Mouse (Mus musculus): Measurements from ENCODE around the gene Inhbc. TPM values are rescaled to one million over a fixed set of nuclear protein-coding genes. Genes with fewer than 3 reads are reported as not detected.
"Not testable (repeated sequence)": the region's sequence is repeated elsewhere in the genome, so short reads cannot be mapped to it uniquely, and the experiment has no call there.

The Inhbc gene
- polyA plus RNA-seq, 1 experiment from 2014 or later, result not detected

DNA sequence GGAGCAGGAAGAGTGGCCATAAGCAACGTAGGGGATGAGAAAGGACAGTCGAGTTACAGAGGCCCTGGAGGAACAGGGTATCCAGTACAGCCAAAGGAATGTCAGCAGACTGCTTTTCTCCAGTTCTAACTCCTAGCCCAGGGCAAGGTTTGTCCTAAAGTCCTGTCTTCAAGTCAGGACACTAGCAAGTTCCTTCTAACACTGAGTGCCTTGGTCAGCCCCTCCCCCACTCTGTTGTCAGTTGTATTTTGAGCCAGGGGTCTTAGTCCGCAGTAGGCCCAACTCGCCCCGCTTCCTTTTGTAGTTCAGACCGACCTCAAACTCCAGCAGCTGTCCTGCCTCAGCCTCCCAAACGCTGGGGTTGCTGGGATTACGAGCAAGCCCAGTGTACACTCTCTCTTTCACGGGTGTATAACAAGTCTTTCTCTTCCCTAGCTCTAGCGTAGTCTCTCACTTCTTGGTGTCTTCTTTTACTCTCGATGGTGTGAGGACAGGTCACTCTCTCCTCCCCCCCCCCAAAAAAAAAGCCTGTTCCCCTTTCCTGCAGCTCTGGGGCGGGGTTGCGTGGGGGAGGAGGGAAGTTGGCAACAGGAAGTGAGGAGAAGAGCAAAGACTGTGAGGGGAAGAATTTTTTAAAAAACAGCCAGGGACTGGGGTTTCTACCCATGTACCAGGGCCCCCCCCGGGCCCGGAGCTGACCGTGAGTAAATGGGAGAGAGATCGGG is 46.9 kb downstream of the Inhbc start:
- 75% methylated on average over 17 of the region's 17 CpGs for WGBS
- no peak for ATAC-seq (ENCODE audit: low FRiP score)
- Histone ChIP-seq H3K4me3 (no peak overlapping the region), H3K4me2 (replicated peaks) (no peak overlapping the region), H3K36me3 (no peaks in the 10 kb centered on the region), H3K4me1 (peaks cover 15% of the 10 kb centered on the region), H3K9me3 (replicated peaks) (no peaks in the 10 kb centered on the region), H3K9ac (no peak overlapping the region), H3K27ac (no peak overlapping the region), H3K27me3 (peaks cover 63% of the 10 kb centered on the region)

GRCm38 (mm10) chr10:127322669-127323068 is 47.6 kb downstream of the Inhbc start:
- no peak for ATAC-seq (ENCODE audit: low FRiP score)
- Histone ChIP-seq H3K27me3 (peaks cover 57% of the 10 kb centered on the region), H3K27ac (no peak overlapping the region), H3K9ac (no peak overlapping the region), H3K36me3 (no peaks in the 10 kb centered on the region), H3K4me3 (no peak overlapping the region), H3K4me1 (peaks cover 15% of the 10 kb centered on the region), H3K9me3 (replicated peaks) (no peaks in the 10 kb centered on the region), H3K4me2 (replicated peaks) (no peak overlapping the region)
- WGBS, result 82% methylated on average over 4 of the region's 4 CpGs

DNA sequence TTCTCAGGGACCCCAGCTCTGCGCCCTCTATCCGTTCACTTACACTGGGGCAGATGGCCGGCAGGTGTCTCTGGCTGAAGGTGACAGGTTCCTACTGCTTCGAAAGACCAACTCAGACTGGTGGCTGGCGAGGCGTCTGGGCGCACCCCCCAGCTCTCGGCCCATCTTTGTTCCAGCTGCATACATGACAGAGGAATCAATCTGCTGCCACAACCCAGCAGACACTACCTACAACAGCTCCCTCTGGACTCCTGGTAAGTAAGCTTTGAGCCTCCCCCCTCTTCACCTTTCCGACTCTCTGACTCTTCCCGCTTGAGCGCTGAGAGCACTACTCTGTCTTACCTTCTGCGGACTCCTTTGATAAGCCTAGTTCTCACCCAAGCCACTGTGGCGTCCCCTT is 48.1 kb downstream of the Inhbc start:
- no peak overlapping the region for H3K9ac ChIP-seq
- H3K27ac ChIP-seq, result no peak overlapping the region
- H3K27me3 ChIP-seq, result peaks cover 52% of the 10 kb centered on the region
- peaks cover 15% of the 10 kb centered on the region for H3K4me1 ChIP-seq
- H3K36me3 ChIP-seq, result no peaks in the 10 kb centered on the region
- 62% methylated on average over 13 of the region's 13 CpGs for WGBS
- no peak for ATAC-seq (ENCODE audit: low FRiP score)
- no peak overlapping the region for H3K4me2 ChIP-seq (replicated peaks)
- H3K4me3 ChIP-seq, result no peak overlapping the region
- H3K9me3 ChIP-seq (replicated peaks), result no peaks in the 10 kb centered on the region

DNA sequence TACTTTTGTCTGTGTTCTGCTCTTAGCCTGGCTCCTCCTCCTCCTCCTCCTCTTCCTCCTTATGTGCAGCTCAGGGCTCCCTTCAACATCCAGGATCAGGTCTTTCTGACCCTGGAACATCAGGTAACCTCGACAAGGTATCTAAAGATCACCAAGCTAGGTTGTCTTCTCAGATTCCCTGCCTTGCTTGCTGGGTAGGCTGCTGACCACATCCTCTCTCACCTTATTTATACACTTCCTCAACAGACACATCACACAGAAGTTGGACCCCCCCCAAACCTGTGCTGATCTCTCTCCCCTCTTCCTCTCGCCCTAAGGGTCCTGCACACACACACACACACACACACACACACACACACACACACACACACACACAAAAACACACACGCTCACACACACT is 48.6 kb downstream of the Inhbc start, which contains the start of gene Arhgap9:
Arhgap9 (plus strand) TSS at position 344 of the 400 bp plus-strand sequence.
- Histone ChIP-seq H3K4me2 (replicated peaks) (no peak within 1 kb of the TSS), H3K4me1 (peaks cover 10% of the 10 kb centered on the region), H3K36me3 (no peaks in the 10 kb centered on the region), H3K4me3 (no peak within 1 kb of the TSS), H3K27me3 (peaks cover 46% of the 10 kb centered on the region), H3K27ac (no peak within 1 kb of the TSS), H3K9ac (no peak within 1 kb of the TSS), H3K9me3 (replicated peaks) (no peaks in the 10 kb centered on the region)
- WGBS, result 80% methylated on average over 3 of the region's 3 CpGs
- no peak for ATAC-seq (ENCODE audit: low FRiP score)

GRCm38 (mm10) chr10:127319969-127320368 is 50.3 kb downstream of the Inhbc start:
- Histone ChIP-seq H3K4me1 (no peaks in the 10 kb centered on the region), H3K4me2 (replicated peaks) (no peak overlapping the region), H3K36me3 (no peaks in the 10 kb centered on the region), H3K27ac (no peak overlapping the region), H3K9me3 (replicated peaks) (no peaks in the 10 kb centered on the region), H3K9ac (no peak overlapping the region), H3K27me3 (peaks cover 30% of the 10 kb centered on the region), H3K4me3 (no peak overlapping the region)
- WGBS, result 76% methylated on average over 7 of the region's 7 CpGs
- no peak for ATAC-seq (ENCODE audit: low FRiP score)

- H3K4me2 ChIP-seq (replicated peaks), result no peak overlapping the region
- peaks cover 12% of the 10 kb centered on the region for H3K27me3 ChIP-seq
- H3K9ac ChIP-seq, result no peak overlapping the region
- H3K27ac ChIP-seq, result no peak overlapping the region
- H3K9me3 ChIP-seq (replicated peaks), result no peaks in the 10 kb centered on the region
- no peak overlapping the region for H3K4me3 ChIP-seq
- no peaks in the 10 kb centered on the region for H3K4me1 ChIP-seq
- no peaks in the 10 kb centered on the region for H3K36me3 ChIP-seq
- 47% methylated on average over 4 of the region's 4 CpGs for WGBS
- ATAC-seq (ENCODE audit: low FRiP score), result no peak
These were observed 52.2 kb downstream of the Inhbc start for GRCm38 (mm10) chr10:127318009-127318408.

DNA sequence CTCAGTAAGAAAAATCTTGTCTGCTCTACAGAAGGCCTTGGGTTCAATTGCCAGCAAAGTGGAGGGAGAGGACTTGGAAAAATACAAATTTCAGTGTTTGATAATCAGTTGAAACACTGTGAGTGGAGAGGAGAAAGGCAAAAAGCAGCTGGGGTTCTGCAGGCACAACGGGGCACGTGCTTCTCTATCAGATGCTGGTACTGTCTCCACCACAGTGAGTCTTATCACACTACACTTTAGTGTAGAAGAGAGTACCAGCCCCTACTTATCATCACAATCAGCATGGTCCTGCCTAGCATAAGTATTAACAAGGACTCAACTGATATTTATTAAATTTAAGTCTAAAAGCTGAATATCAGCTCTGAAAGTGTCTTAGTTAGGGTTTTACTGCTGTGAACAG is 53.0 kb downstream of the Inhbc start:
- WGBS, result 82% methylated on average over 2 of the region's 2 CpGs
- no peak for ATAC-seq (ENCODE audit: low FRiP score)
- H3K27ac ChIP-seq, result no peak overlapping the region

GRCm38 (mm10) chr10:127314950-127315349 is 55.3 kb downstream of the Inhbc start:
- ATAC-seq (ENCODE audit: low FRiP score); H3K9me3 ChIP-seq (replicated peaks); H3K4me3 ChIP-seq; H3K9ac ChIP-seq; H3K36me3 ChIP-seq; H3K27ac ChIP-seq; H3K4me2 ChIP-seq (replicated peaks); H3K27me3 ChIP-seq: not testable (repeated sequence)
- WGBS, result 71% methylated on average over 1 of the region's 1 CpGs
- H3K4me1 ChIP-seq, result peaks cover 11% of the 10 kb centered on the region

More for the DNA sequence above, 53.0 kb downstream of the Inhbc start:
- H3K4me2 ChIP-seq (replicated peaks), result no peak overlapping the region
- H3K27me3 ChIP-seq, result peaks cover 5% of the 10 kb centered on the region; the same call in 1 of the 2 replicates
- H3K9me3 ChIP-seq (replicated peaks), result no peaks in the 10 kb centered on the region
- H3K9ac ChIP-seq, result no peak overlapping the region
- no peaks in the 10 kb centered on the region for H3K4me1 ChIP-seq
- no peaks in the 10 kb centered on the region for H3K36me3 ChIP-seq
- no peak overlapping the region for H3K4me3 ChIP-seq

DNA sequence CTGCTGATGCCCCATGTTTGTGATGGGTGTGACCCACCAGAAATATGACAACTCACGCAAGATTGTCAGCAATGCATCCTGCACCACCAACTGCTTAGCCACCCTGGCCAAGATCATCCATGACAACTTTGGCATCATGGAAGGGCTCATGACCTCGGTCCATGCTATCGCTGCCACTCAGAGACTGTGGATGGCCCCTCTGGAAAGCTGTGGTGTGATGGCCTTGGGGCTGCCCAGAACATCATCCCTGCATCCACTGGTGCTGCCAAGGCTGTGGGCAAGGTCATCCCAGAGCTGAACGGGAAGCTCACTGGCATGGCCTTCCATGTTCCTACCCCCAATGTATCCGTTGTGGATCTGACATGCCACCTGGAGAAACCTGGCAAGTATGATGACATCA is 56.7 kb downstream of the Inhbc start:
- 88% methylated on average over 5 of the region's 5 CpGs for WGBS

DNA sequence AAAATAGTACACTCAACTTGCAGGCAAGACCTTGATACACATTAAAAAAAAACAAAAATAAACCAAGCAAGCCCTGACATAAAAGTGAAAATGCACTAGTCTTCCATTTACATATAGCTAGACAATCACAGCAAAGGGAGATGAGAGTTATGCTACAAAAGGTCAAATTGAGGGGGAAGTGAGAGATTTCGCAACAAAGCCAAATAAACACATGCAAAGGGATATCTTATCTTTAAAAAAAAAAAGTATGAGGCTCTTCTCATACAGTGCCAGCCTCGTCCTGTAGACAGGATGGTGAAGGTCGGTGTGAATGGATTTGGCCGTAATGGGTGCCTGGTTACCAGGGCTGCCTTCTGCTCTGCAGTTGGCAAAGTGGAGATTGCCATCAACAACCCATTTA is 57.4 kb downstream of the Inhbc start:
- H3K9ac ChIP-seq, result no peak overlapping the region
- no peak for ATAC-seq (ENCODE audit: low FRiP score)
- 82% methylated on average over 4 of the region's 4 CpGs for WGBS
- peaks cover 12% of the 10 kb centered on the region for H3K4me1 ChIP-seq
- no peak overlapping the region for H3K4me3 ChIP-seq
- H3K36me3 ChIP-seq, result peaks cover 16% of the 10 kb centered on the region
- H3K27me3 ChIP-seq, result no peaks in the 10 kb centered on the region
- no peak overlapping the region for H3K27ac ChIP-seq
- H3K9me3 ChIP-seq (replicated peaks), result no peaks in the 10 kb centered on the region
- H3K4me2 ChIP-seq (replicated peaks), result no peak overlapping the region

More for the DNA sequence above, 56.7 kb downstream of the Inhbc start:
- not testable (repeated sequence) for H3K27me3 ChIP-seq; H3K4me3 ChIP-seq; H3K27ac ChIP-seq; ATAC-seq (ENCODE audit: low FRiP score); H3K36me3 ChIP-seq; H3K4me2 ChIP-seq (replicated peaks); H3K9me3 ChIP-seq (replicated peaks); H3K9ac ChIP-seq
- peaks cover 12% of the 10 kb centered on the region for H3K4me1 ChIP-seq

DNA sequence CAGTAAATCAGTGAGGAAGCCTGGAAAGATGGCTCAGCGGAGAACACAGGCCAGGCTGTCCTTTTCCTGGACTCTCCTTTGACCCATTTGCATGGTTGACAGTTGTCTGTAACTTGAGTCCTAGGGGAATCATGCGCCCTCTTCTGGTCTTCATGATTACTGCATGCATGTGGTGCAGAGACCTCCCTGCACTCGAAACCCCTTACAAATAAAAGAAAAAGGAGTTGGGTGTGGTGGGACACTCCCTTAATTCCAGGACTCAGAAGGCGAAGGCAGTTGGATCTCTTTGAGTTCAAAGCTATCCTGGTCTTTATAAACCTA is 57.9 kb downstream of the Inhbc start:
- Histone ChIP-seq H3K9me3 (replicated peaks) (no peaks in the 10 kb centered on the region), H3K36me3 (peaks cover 21% of the 10 kb centered on the region), H3K27ac (peak overlapping the region; percentile 64), H3K4me2 (replicated peaks) (peak overlapping the region; percentile 80), H3K4me3 (peak overlapping the region; percentile 75), H3K27me3 (no peaks in the 10 kb centered on the region), H3K4me1 (peaks cover 12% of the 10 kb centered on the region), H3K9ac (peak overlapping the region; percentile 84; the same call in 1 of the 2 replicates)
- 1% methylated on average over 4 of the region's 4 CpGs for WGBS
- peak; percentile 53 for ATAC-seq (ENCODE audit: low FRiP score)

- Histone ChIP-seq H3K4me3 (peak within 1 kb of the TSS; percentile 75), H3K4me1 (peaks cover 12% of the 10 kb centered on the region), H3K36me3 (peaks cover 27% of the 10 kb centered on the region), H3K9me3 (replicated peaks) (no peaks in the 10 kb centered on the region), H3K27me3 (no peaks in the 10 kb centered on the region), H3K27ac (peak within 1 kb of the TSS; percentile 64), H3K9ac (peak within 1 kb of the TSS; percentile 84), H3K4me2 (replicated peaks) (peak within 1 kb of the TSS; percentile 80)
- peak; percentile 98 for ATAC-seq (ENCODE audit: low FRiP score)
- WGBS, result under 1% methylated on average over 65 of the region's 65 CpGs
These were observed 58.5 kb downstream of the Inhbc start, which contains the start of gene Mars for GRCm38 (mm10) chr10:127311476-127312355. Gene Mars, minus strand, starts transcription at chr10:127311786.

All from hindbrain, embryonic 12.5 days (tissue).